Mouse (Mus musculus) liver, embryonic 14.5 days (tissue): ENCODE data around the gene Ccdc96.

ENCODE experiments used
- CTCF ChIP-seq: IDR thresholded peaks from 2 replicates; pipeline ENCODE4 v1.5.1; 2016; ENCODE audit warnings: antibody characterized with exemption, low read depth, control low read depth
- EP300 ChIP-seq: IDR thresholded peaks from 2 replicates; pipeline ENCODE4 v1.6.1; 2016; ENCODE audit warnings: antibody characterized with exemption, low read depth

- 0 out of 2 replicates have a peak, but pooled peaks have one; percentile 3 for TF ChIP-seq CTCF
- TF ChIP-seq EP300, result no peak
These were observed 45.9 kb downstream of the Ccdc96 start for GRCm38 (mm10) chr5:36530129-36530751.
